Mouse (Mus musculus): ENCODE data around the gene Ube2r2. TPM values are rescaled to one million over a fixed set of nuclear protein-coding genes. Genes with fewer than 3 reads are reported as not detected.

The Ube2r2 gene
- polyA plus RNA-seq, 1 experiment from 2014 or later, result 93.9 TPM

DNA sequence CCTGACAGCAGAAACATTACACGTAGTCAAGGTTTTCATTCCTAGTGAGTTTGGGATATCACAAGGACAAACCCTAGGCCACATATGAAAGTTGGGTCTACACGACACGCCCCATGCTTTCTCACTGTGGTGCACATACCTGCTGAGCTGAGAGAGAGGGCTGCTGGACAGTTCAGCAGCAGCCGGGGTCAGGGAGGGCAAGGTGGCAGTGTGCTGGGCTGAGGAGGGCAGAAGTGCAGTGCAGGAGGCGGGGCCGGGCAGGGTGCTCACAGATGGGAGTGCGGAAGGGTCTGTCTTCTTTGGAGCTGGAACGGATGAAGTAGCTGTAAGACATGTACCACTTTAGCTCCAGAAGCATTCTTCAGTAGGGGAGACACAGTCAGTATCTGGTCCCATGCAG, 66.6 kb downstream of the Ube2r2 start:
- no peaks in the 10 kb centered on the region for H3K27me3 ChIP-seq (ENCODE audit: insufficient read depth, low read length)
- no peaks in the 10 kb centered on the region for H3K4me1 ChIP-seq (replicated peaks; ENCODE audit: insufficient read depth, low read length)
- no peak overlapping the region for H3K4me2 ChIP-seq (ENCODE audit: low read length)
- no peak for TF ChIP-seq CTCF (IDR thresholded peaks at IDR 0.05; ENCODE audit: low read depth)
- WGBS, result 91% methylated on average over 8 of the region's 8 CpGs
- no peak overlapping the region for H3K27ac ChIP-seq
- ATAC-seq (replicated peaks; ENCODE audit: low FRiP score, low read depth) (peak; percentile 66; the same call in 1 of the 2 replicates), DNase-seq (ENCODE audit: low spot score) (no peak)
- H3K4me3 ChIP-seq (replicated peaks; ENCODE audit: low read depth, low read length), result no peak overlapping the region
- no peaks in the 10 kb centered on the region for H3K9me3 ChIP-seq (replicated peaks; ENCODE audit: low read length)
- no peak overlapping the region for H3K9ac ChIP-seq (ENCODE audit: low read depth, low read length)
- H3K36me3 ChIP-seq (ENCODE audit: insufficient read depth, low read length), result peaks cover 79% of the 10 kb centered on the region

DNA sequence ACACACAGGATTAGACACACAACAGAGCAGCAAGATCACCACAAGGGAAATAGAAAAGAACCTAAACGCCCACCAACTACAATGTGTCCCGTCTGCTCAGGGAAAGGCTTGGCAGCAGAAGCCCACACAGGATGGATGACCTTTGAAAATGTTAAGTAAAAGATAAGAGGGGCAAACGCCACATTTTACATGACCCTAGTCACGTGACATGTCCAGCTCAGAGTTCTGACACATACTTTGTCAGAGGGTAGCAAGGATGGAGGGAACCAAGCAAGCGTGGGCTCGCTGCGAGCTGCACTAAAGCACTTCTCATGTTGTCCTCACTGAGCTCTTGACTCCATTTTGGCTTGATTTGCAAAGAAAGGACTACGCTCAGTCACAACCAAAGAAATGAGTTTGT, 70.2 kb downstream of the Ube2r2 start:
- H3K9me3 ChIP-seq (replicated peaks; ENCODE audit: low read length), result no peaks in the 10 kb centered on the region
- no peak overlapping the region for H3K27ac ChIP-seq
- DNase-seq (ENCODE audit: low spot score) (no peak), ATAC-seq (replicated peaks; ENCODE audit: low FRiP score, low read depth) (no peak)
- no peaks in the 10 kb centered on the region for H3K27me3 ChIP-seq (ENCODE audit: insufficient read depth, low read length)
- H3K36me3 ChIP-seq (ENCODE audit: insufficient read depth, low read length), result peaks cover 78% of the 10 kb centered on the region
- no peaks in the 10 kb centered on the region for H3K4me1 ChIP-seq (replicated peaks; ENCODE audit: insufficient read depth, low read length)
- no peak for TF ChIP-seq CTCF (IDR thresholded peaks at IDR 0.05; ENCODE audit: low read depth)
- no peak overlapping the region for H3K4me3 ChIP-seq (replicated peaks; ENCODE audit: low read depth, low read length)
- WGBS, result 90% methylated on average over 8 of the region's 8 CpGs
- no peak overlapping the region for H3K9ac ChIP-seq (ENCODE audit: low read depth, low read length)
- H3K4me2 ChIP-seq (ENCODE audit: low read length), result no peak overlapping the region

DNA sequence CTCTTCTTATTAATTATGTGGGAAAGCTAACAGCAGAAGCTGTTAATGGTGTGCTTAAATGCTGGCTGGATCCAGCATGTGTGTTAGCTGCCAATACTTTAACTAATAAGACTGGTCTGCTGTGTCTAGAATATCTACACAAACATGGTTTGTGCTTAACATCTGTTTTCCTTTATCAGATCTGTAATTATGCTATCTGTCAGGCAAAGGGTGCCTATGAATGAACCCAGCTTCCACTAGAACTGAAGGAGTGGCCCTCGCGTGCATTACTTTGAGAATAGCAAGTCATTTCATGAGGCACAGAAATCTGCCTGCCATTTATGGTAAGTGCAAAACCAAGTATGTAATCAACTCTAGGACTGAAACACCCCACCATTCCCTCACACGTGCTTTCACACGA, 72.5 kb downstream of the Ube2r2 start:
- WGBS, result 81% methylated on average over 4 of the region's 4 CpGs
- Histone ChIP-seq H3K4me1 (replicated peaks; ENCODE audit: insufficient read depth, low read length) (no peaks in the 10 kb centered on the region), H3K4me3 (replicated peaks; ENCODE audit: low read depth, low read length) (no peak overlapping the region), H3K27ac (no peak overlapping the region), H3K36me3 (ENCODE audit: insufficient read depth, low read length) (peaks cover 58% of the 10 kb centered on the region), H3K9me3 (replicated peaks; ENCODE audit: low read length) (no peaks in the 10 kb centered on the region), H3K4me2 (ENCODE audit: low read length) (no peak overlapping the region), H3K9ac (ENCODE audit: low read depth, low read length) (no peak overlapping the region), H3K27me3 (ENCODE audit: insufficient read depth, low read length) (no peaks in the 10 kb centered on the region)
- DNase-seq (ENCODE audit: low spot score) (no peak), ATAC-seq (replicated peaks; ENCODE audit: low FRiP score, low read depth) (no peak)
- TF ChIP-seq CTCF (IDR thresholded peaks at IDR 0.05; ENCODE audit: low read depth), result no peak

DNA sequence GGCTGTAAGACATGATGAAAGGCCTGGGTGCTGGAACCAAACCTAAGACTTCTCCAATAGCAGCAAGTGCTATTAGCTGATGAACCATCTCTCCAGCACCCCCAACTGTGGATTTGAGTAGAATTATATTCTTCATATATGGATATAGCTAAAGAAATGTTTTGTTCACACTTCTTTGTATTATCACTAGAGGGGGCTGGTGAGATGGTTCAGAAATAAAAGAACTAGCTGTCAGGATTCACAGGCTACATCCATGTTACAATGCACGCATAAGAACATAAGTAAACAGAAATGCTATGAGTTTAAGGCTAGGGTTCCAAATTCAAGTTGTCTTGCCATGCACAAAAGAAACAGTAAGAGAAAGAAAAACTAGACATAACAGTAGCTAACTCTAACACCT, 89.9 kb downstream of the Ube2r2 start:
- peak; percentile 62 for TF ChIP-seq CTCF (IDR thresholded peaks at IDR 0.05; ENCODE audit: low read depth)
- 78% methylated on average over 1 of the region's 1 CpGs for WGBS
- DNase-seq (ENCODE audit: low spot score), result peak; percentile 59

DNA sequence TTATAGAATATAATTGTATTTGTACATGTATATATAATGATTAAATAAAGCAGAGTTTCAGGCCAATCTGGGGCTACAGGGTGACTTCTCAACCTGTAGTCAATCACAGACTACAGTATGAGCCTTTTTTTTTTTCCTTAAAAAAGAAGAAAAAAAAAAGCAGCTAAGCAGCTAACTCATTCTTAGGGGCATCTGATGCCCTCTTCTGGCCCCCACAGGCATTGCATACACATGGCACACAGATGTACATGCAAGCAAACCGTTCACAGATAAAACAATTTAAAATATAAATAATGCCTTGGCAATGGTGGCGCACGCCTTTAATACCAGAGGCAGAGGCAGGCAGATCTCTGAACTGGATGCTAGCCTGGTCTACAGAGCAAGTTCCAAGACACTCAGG, 90.8 kb downstream of the Ube2r2 start:
- ATAC-seq (replicated peaks; ENCODE audit: low FRiP score, low read depth), result no peak
- Histone ChIP-seq H3K9me3 (replicated peaks; ENCODE audit: low read length) (no peaks in the 10 kb centered on the region), H3K4me2 (ENCODE audit: low read length) (no peak overlapping the region), H3K27me3 (ENCODE audit: insufficient read depth, low read length) (no peaks in the 10 kb centered on the region), H3K27ac (no peak overlapping the region), H3K36me3 (ENCODE audit: insufficient read depth, low read length) (peaks cover 60% of the 10 kb centered on the region), H3K4me3 (replicated peaks; ENCODE audit: low read depth, low read length) (no peak overlapping the region), H3K4me1 (replicated peaks; ENCODE audit: insufficient read depth, low read length) (no peaks in the 10 kb centered on the region), H3K9ac (ENCODE audit: low read depth, low read length) (no peak overlapping the region)
- DNase-seq (ENCODE audit: low spot score), result peak; percentile 69
- TF ChIP-seq CTCF (IDR thresholded peaks at IDR 0.05; ENCODE audit: low read depth), result peak; percentile 68
- 77% methylated on average over 3 of the region's 3 CpGs for WGBS

More for the DNA sequence above, 89.9 kb downstream of the Ube2r2 start:
- H3K4me2 ChIP-seq (ENCODE audit: low read length), result no peak overlapping the region
- no peak overlapping the region for H3K4me3 ChIP-seq (replicated peaks; ENCODE audit: low read depth, low read length)
- no peak for ATAC-seq (replicated peaks; ENCODE audit: low FRiP score, low read depth)
- no peaks in the 10 kb centered on the region for H3K27me3 ChIP-seq (ENCODE audit: insufficient read depth, low read length)
- no peaks in the 10 kb centered on the region for H3K4me1 ChIP-seq (replicated peaks; ENCODE audit: insufficient read depth, low read length)
- no peaks in the 10 kb centered on the region for H3K9me3 ChIP-seq (replicated peaks; ENCODE audit: low read length)
- peaks cover 68% of the 10 kb centered on the region for H3K36me3 ChIP-seq (ENCODE audit: insufficient read depth, low read length)
- H3K27ac ChIP-seq, result no peak overlapping the region
- H3K9ac ChIP-seq (ENCODE audit: low read depth, low read length), result no peak overlapping the region

DNA sequence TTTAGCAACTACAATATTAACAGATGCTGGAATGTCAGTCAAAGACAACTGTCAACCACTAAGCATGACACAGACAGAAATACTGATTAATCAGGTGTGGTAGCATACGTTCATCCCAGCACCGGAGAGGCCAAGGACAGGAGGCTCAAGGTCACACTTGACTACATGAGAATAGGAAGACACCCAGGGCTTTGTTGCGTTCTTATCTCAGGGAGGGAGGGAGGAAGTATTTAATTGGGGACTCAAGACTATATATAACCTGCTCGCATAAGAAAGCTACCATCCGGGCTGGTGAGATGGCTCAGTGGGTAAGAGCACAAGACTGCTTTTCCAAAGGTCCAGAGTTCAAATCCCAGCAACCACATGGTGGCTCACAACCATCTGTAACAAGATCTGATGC, 100.1 kb downstream of the Ube2r2 start:
- Histone ChIP-seq H3K27ac (no peak overlapping the region), H3K27me3 (ENCODE audit: insufficient read depth, low read length) (no peaks in the 10 kb centered on the region), H3K4me2 (ENCODE audit: low read length) (no peak overlapping the region), H3K9ac (ENCODE audit: low read depth, low read length) (no peak overlapping the region), H3K4me1 (replicated peaks; ENCODE audit: insufficient read depth, low read length) (no peaks in the 10 kb centered on the region), H3K36me3 (ENCODE audit: insufficient read depth, low read length) (peaks cover 19% of the 10 kb centered on the region), H3K9me3 (replicated peaks; ENCODE audit: low read length) (no peaks in the 10 kb centered on the region), H3K4me3 (replicated peaks; ENCODE audit: low read depth, low read length) (no peak overlapping the region)
- ATAC-seq (replicated peaks; ENCODE audit: low FRiP score, low read depth) (no peak), DNase-seq (ENCODE audit: low spot score) (no peak)
- WGBS, result 80% methylated on average over 5 of the region's 5 CpGs
- no peak for TF ChIP-seq CTCF (IDR thresholded peaks at IDR 0.05; ENCODE audit: low read depth)

DNA sequence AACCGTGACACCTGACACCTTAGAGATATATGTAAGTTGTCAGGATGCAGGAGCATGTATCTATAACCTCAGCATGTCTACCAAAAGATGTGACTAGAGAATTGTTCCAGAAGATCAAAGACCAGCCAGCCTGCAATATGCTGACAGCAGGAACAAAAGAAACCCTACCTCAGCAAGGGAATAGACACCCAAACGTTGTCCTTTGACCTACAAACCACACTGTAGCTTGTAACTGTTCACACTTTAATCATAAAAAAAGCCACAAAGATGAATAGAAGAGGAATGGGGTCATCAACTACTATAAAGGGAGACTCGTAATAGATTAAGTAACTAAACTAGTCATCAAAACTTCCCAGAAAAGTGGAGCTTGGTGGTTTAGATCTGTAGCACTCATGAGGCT, 105.4 kb downstream of the Ube2r2 start:
- DNase-seq (ENCODE audit: low spot score) (no peak), ATAC-seq (replicated peaks; ENCODE audit: low FRiP score, low read depth) (no peak)
- WGBS, result 66% methylated on average over 3 of the region's 3 CpGs
- no peak for TF ChIP-seq CTCF (IDR thresholded peaks at IDR 0.05; ENCODE audit: low read depth)
- H3K27me3 ChIP-seq (ENCODE audit: insufficient read depth, low read length), result no peaks in the 10 kb centered on the region
- no peaks in the 10 kb centered on the region for H3K36me3 ChIP-seq (ENCODE audit: insufficient read depth, low read length)
- no peaks in the 10 kb centered on the region for H3K4me1 ChIP-seq (replicated peaks; ENCODE audit: insufficient read depth, low read length)
- no peak overlapping the region for H3K27ac ChIP-seq
- no peak overlapping the region for H3K4me3 ChIP-seq (replicated peaks; ENCODE audit: low read depth, low read length)
- H3K9me3 ChIP-seq (replicated peaks; ENCODE audit: low read length), result no peaks in the 10 kb centered on the region
- no peak overlapping the region for H3K4me2 ChIP-seq (ENCODE audit: low read length)
- no peak overlapping the region for H3K9ac ChIP-seq (ENCODE audit: low read depth, low read length)

Other genes with a start within 250 kb of the Ube2r2 start
- 0.41 and 1.0 TPM in 2 replicates for gene Spink4, start 215.7 kb upstream of the Ube2r2 start, polyA plus RNA-seq (2015; fragmentation: Nextera tagmentation; extraction: Ambion mirVana)
- gene Bag1, start 187.4 kb upstream of the Ube2r2 start, polyA plus RNA-seq (2015; fragmentation: Nextera tagmentation; extraction: Ambion mirVana), result 284 and 295 TPM in 2 replicates
- gene Chmp5, start 187.3 kb upstream of the Ube2r2 start, polyA plus RNA-seq (2015; fragmentation: Nextera tagmentation; extraction: Ambion mirVana), result 160 and 164 TPM in 2 replicates
- 55.1 and 56.5 TPM in 2 replicates for gene Nfx1, start 164.8 kb upstream of the Ube2r2 start, polyA plus RNA-seq (2015; fragmentation: Nextera tagmentation; extraction: Ambion mirVana)
- 3.0 and 4.4 TPM in 2 replicates for gene Aqp7, start 87.6 kb upstream of the Ube2r2 start, polyA plus RNA-seq (2015; fragmentation: Nextera tagmentation; extraction: Ambion mirVana)
- gene Aqp3, start 37.6 kb upstream of the Ube2r2 start, polyA plus RNA-seq (2015; fragmentation: Nextera tagmentation; extraction: Ambion mirVana), result 87.4 and 102 TPM in 2 replicates
- 18.1 and 19.5 TPM in 2 replicates for gene Nol6, start 11.3 kb upstream of the Ube2r2 start, polyA plus RNA-seq (2015; fragmentation: Nextera tagmentation; extraction: Ambion mirVana)
- gene Ubap2, start 139.4 kb downstream of the Ube2r2 start, polyA plus RNA-seq (2015; fragmentation: Nextera tagmentation; extraction: Ambion mirVana), result 37.6 and 44.4 TPM in 2 replicates
- gene Dcaf12, start 179.1 kb downstream of the Ube2r2 start, polyA plus RNA-seq (2015; fragmentation: Nextera tagmentation; extraction: Ambion mirVana), result 49.8 and 55.4 TPM in 2 replicates
- 53.7 and 54.8 TPM in 2 replicates for gene Ubap1, start 213.3 kb downstream of the Ube2r2 start, polyA plus RNA-seq (2015; fragmentation: Nextera tagmentation; extraction: Ambion mirVana)

Data from kidney, postnatal 0 days (tissue).